Mouse (Mus musculus): ENCODE data around the gene Efcab6.

The Efcab6 gene

GRCm38 (mm10) chr15:84058841-84059240 lies 6.3 kb downstream of the Efcab6 start:
- 45% methylated on average over 6 of the region's 6 CpGs for WGBS

GRCm38 (mm10) chr15:84056083-84056482 lies 9.1 kb downstream of the Efcab6 start:
- WGBS = 75% methylated on average over 5 of the region's 5 CpGs

- 12% methylated on average over 9 of the region's 9 CpGs for WGBS
These were observed 11.3 kb downstream of the Efcab6 start for GRCm38 (mm10) chr15:84053859-84054258.

GRCm38 (mm10) chr15:84053240-84053639 lies 11.9 kb downstream of the Efcab6 start:
- WGBS = 74% methylated on average over 4 of the region's 4 CpGs

GRCm38 (mm10) chr15:84052390-84052789 lies 12.8 kb downstream of the Efcab6 start:
- WGBS = 57% methylated on average over 9 of the region's 9 CpGs

- 78% methylated on average over 7 of the region's 7 CpGs for WGBS
These were observed 15.6 kb downstream of the Efcab6 start for GRCm38 (mm10) chr15:84049570-84049969.

- WGBS = 90% methylated on average over 6 of the region's 6 CpGs
These were observed 19.6 kb downstream of the Efcab6 start for GRCm38 (mm10) chr15:84045562-84045961.

GRCm38 (mm10) chr15:84037067-84037466 lies 28.1 kb downstream of the Efcab6 start:
- WGBS = 71% methylated on average over 5 of the region's 5 CpGs

- WGBS = 61% methylated on average over 8 of the region's 8 CpGs
These were observed 39.5 kb downstream of the Efcab6 start for GRCm38 (mm10) chr15:84025651-84026050.

GRCm38 (mm10) chr15:84024851-84025250 lies 40.3 kb downstream of the Efcab6 start:
- 78% methylated on average over 6 of the region's 6 CpGs for WGBS

- 56% methylated on average over 17 of the region's 17 CpGs for WGBS
These were observed 55.7 kb downstream of the Efcab6 start for GRCm38 (mm10) chr15:84009366-84010083.

GRCm38 (mm10) chr15:84004306-84004705 lies 60.9 kb downstream of the Efcab6 start:
- 85% methylated on average over 14 of the region's 14 CpGs for WGBS

GRCm38 (mm10) chr15:83999071-83999470 lies 66.1 kb downstream of the Efcab6 start:
- WGBS = 68% methylated on average over 3 of the region's 3 CpGs

- 38% methylated on average over 7 of the region's 7 CpGs for WGBS
These were observed 66.6 kb downstream of the Efcab6 start for GRCm38 (mm10) chr15:83998586-83998985.

- WGBS = 9% methylated on average over 19 of the region's 19 CpGs
These were observed 67.1 kb downstream of the Efcab6 start for GRCm38 (mm10) chr15:83998115-83998514.

- WGBS = 13% methylated on average over 4 of the region's 4 CpGs
These were observed 67.6 kb downstream of the Efcab6 start for GRCm38 (mm10) chr15:83997550-83997949.

GRCm38 (mm10) chr15:83996864-83997263 lies 68.3 kb downstream of the Efcab6 start:
- WGBS = 69% methylated on average over 7 of the region's 7 CpGs

- 56% methylated on average over 15 of the region's 15 CpGs for WGBS
These were observed 73.0 kb downstream of the Efcab6 start for GRCm38 (mm10) chr15:83992191-83992590.

- WGBS = 41% methylated on average over 3 of the region's 3 CpGs
These were observed 73.7 kb downstream of the Efcab6 start for GRCm38 (mm10) chr15:83991461-83991860.

- 40% methylated on average over 5 of the region's 5 CpGs for WGBS
These were observed 75.9 kb downstream of the Efcab6 start for GRCm38 (mm10) chr15:83989241-83989640.

GRCm38 (mm10) chr15:83988087-83988486 lies 77.1 kb downstream of the Efcab6 start:
- WGBS = 57% methylated on average over 7 of the region's 7 CpGs

- WGBS = 84% methylated on average over 14 of the region's 14 CpGs
These were observed 82.8 kb downstream of the Efcab6 start for GRCm38 (mm10) chr15:83982186-83982936.

- WGBS = 62% methylated on average over 6 of the region's 6 CpGs
These were observed 86.3 kb downstream of the Efcab6 start for GRCm38 (mm10) chr15:83978865-83979264.

All from cerebral cortex, adult 2 months (tissue).